Mouse (Mus musculus) forebrain, embryonic 16.5 days (tissue): ENCODE results near the gene Sycp2l. TPM values are rescaled to one million over a fixed set of nuclear protein-coding genes. Genes with fewer than 3 reads are reported as not detected.

Experiments
- ATAC-seq: fragments of 200-750 bp; cut with Nextera tagmentation; 2 replicates; pipeline ENCODE4 v1.8.0; 2017; ENCODE audit warnings: mild to moderate bottlenecking, moderate library complexity
- H3K27ac ChIP-seq: fragments of 300-500 bp; sonication (generic); 2 replicates; pipeline ENCODE4 v1.5.1; 2014; ENCODE audit warnings: low read length, control low read depth
- H3K27me3 ChIP-seq: fragments of 300-500 bp; sonication (generic); replicated peaks from 2 replicates; pipeline ENCODE4 v1.6.1; 2014; ENCODE audit warnings: low read length; ENCODE audit not compliant: control insufficient read depth, insufficient read depth
- H3K36me3 ChIP-seq: fragments of 300-500 bp; sonication (generic); 2 replicates; pipeline ENCODE4 v1.6.1; 2014; ENCODE audit not compliant: control insufficient read depth, insufficient read depth
- H3K4me1 ChIP-seq: fragments of 300-500 bp; sonication (generic); replicated peaks from 2 replicates; pipeline ENCODE4 v1.6.1; 2014; ENCODE audit warnings: low read length; ENCODE audit not compliant: control insufficient read depth, insufficient read depth
- H3K4me2 ChIP-seq: fragments of 300-500 bp; sonication (generic); 2 replicates; pipeline ENCODE4 v1.6.1; 2014; ENCODE audit warnings: mild to moderate bottlenecking, low read length, control low read depth
- H3K4me3 ChIP-seq: fragments of 300-500 bp; sonication (generic); replicated peaks from 2 replicates; pipeline ENCODE4 v1.5.1; 2014; ENCODE audit warnings: mild to moderate bottlenecking, low read length, control low read depth
- H3K9ac ChIP-seq: fragments of 300-500 bp; sonication (generic); replicated peaks from 2 replicates; pipeline ENCODE4 v1.6.1; 2014; ENCODE audit warnings: low read depth, low read length, control low read depth
- H3K9me3 ChIP-seq: fragments of 300-500 bp; sonication (generic); 2 replicates; pipeline ENCODE4 v1.6.1; 2016; ENCODE audit warnings: low read length; ENCODE audit not compliant: control insufficient read depth
- WGBS: fragments of 180-500 bp; shearing (Covaris S2); extraction: QIAGEN DNeasy Blood & Tissue Kit; methylation state at CpG from one replicate; pipeline ENCODE4 v1.1.7; 2014; 5-methylcytosine and 5-hydroxymethylcytosine counted together
- polyA plus RNA-seq: library from polyadenylated mRNA; unstranded; fragments of >200 nt; fragmentation: Nextera tagmentation; extraction: Ambion mirVana; gene quantifications from 2 replicates; pipeline ENCODE4 v1.2.1, GENCODE M21; 2015

Sycp2l gene
- polyA plus RNA-seq, 1 experiment from 2014 or later, result not detected

- ATAC-seq, result no peak
- no peak overlapping the region for H3K9ac ChIP-seq
- 79% methylated on average over 4 of the region's 4 CpGs for WGBS
- no peaks in the 10 kb centered on the region for H3K27me3 ChIP-seq
- H3K27ac ChIP-seq, result no peak overlapping the region
- no peaks in the 10 kb centered on the region for H3K9me3 ChIP-seq
- H3K4me3 ChIP-seq, result no peak overlapping the region
- no peak overlapping the region for H3K4me2 ChIP-seq
- H3K4me1 ChIP-seq, result peaks cover 5% of the 10 kb centered on the region; the same call in 1 of the 2 replicates
- H3K36me3 ChIP-seq, result no peaks in the 10 kb centered on the region
Measured at GRCm38 (mm10) chr13:41211276-41211675, 97.2 kb downstream of the Sycp2l start.

GRCm38 (mm10) chr13:41212558-41213322 lies 98.6 kb downstream of the Sycp2l start:
- Histone ChIP-seq H3K4me3 (no peak overlapping the region), H3K36me3 (no peaks in the 10 kb centered on the region), H3K4me1 (peaks cover 5% of the 10 kb centered on the region; the same call in 1 of the 2 replicates), H3K9me3 (no peaks in the 10 kb centered on the region), H3K9ac (no peak overlapping the region), H3K4me2 (no peak overlapping the region), H3K27ac (no peak overlapping the region), H3K27me3 (no peaks in the 10 kb centered on the region)
- WGBS, result 75% methylated on average over 6 of the region's 6 CpGs
- ATAC-seq, result no peak

DNA sequence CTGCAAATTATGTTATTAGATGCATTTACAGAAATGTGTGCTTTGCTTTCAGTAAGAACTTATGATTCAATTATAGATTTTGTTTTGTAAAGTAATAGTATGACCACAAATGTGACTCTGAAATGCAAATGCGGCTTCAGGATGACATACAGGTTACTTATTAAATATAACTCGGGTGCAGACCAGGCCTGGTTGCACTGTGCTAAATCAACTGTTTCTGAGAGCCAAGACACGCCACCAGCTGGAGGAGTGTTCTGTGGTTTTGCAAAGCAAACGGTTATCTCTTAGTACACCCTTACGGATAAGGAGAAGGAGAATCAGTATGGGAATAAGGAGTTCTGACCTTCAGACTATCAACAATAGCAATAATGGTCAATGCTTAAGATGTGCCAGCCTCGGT lies 101.6 kb downstream of the Sycp2l start:
- Histone ChIP-seq H3K36me3 (no peaks in the 10 kb centered on the region), H3K4me2 (no peak overlapping the region), H3K27ac (no peak overlapping the region), H3K27me3 (no peaks in the 10 kb centered on the region), H3K9me3 (peaks cover 2% of the 10 kb centered on the region), H3K4me3 (no peak overlapping the region), H3K4me1 (peaks cover 13% of the 10 kb centered on the region), H3K9ac (no peak overlapping the region)
- ATAC-seq, result no peak
- WGBS, result 91% methylated on average over 6 of the region's 6 CpGs

GRCm38 (mm10) chr13:41216236-41216635 lies 102.1 kb downstream of the Sycp2l start:
- Histone ChIP-seq H3K9me3 (peaks cover 5% of the 10 kb centered on the region), H3K27me3 (no peaks in the 10 kb centered on the region), H3K4me3 (no peak overlapping the region), H3K36me3 (no peaks in the 10 kb centered on the region), H3K9ac (no peak overlapping the region), H3K4me2 (no peak overlapping the region), H3K4me1 (peaks cover 13% of the 10 kb centered on the region), H3K27ac (no peak overlapping the region)
- 70% methylated on average over 3 of the region's 3 CpGs for WGBS
- no peak for ATAC-seq

DNA sequence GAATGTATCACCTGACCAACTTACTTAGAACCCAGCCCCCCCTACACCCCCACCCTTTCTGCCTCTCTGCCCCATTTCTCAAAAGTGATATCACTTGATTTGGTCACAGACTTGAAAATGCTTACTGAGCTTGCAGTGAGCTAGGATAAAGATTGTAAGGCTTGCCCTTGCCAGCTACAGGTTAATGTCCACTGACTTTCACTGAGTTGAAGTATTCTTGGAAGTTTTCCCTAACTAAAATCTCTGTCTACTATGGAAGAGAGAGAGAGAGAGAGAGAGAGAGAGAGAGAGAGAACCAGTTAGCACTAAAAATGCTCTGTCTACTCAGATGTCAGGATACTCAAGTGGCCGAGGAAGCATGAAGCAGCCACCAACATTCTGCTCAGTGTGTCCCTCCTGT lies 104.9 kb downstream of the Sycp2l start:
- Histone ChIP-seq H3K4me2 (peak overlapping the region; percentile 56), H3K9me3 (peaks cover 5% of the 10 kb centered on the region), H3K27ac (no peak overlapping the region), H3K9ac (no peak overlapping the region), H3K36me3 (no peaks in the 10 kb centered on the region), H3K4me3 (peak overlapping the region; percentile 78), H3K27me3 (no peaks in the 10 kb centered on the region), H3K4me1 (peaks cover 8% of the 10 kb centered on the region)
- no peak for ATAC-seq
- WGBS, result 14% methylated on average over 1 of the region's 1 CpGs

- peak; percentile 86 for ATAC-seq
- Histone ChIP-seq H3K27ac (peak overlapping the region; percentile 56), H3K9me3 (peaks cover 5% of the 10 kb centered on the region), H3K27me3 (no peaks in the 10 kb centered on the region), H3K4me3 (peak overlapping the region; percentile 78), H3K4me1 (peaks cover 8% of the 10 kb centered on the region), H3K4me2 (peak overlapping the region; percentile 56), H3K9ac (peak overlapping the region; percentile 76), H3K36me3 (no peaks in the 10 kb centered on the region)
- under 1% methylated on average over 35 of the region's 39 CpGs for WGBS
Measured at GRCm38 (mm10) chr13:41219687-41220303, 105.7 kb downstream of the Sycp2l start.

DNA sequence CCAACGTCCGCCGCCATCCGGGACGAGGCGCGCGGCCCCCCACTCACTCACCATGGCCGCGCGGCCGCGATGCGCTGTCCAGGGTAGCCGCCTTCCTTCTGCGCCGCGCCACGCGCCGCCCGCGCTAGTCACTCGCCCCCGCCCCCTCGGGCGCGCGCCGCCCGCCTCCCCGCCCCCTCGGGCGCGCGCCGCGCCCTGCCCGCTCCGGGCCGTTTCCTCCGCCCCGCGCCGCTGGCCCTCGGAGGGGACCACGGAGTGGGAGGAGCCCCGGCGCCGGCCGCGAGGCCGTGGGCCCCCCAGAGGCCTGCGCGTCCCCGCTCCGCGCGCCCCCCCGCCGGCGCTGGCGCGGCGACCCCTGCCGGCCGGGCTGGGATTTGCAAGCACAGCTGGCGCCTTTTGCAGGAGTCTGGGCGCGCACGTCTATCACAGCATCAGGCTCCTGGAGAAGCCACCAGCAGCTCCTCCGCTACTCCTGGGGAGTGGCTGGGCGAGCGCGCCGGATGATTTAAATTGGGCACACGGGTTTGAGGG lies 106.3 kb downstream of the Sycp2l start, which contains the start of gene Elovl2:
Gene Elovl2, minus strand, starts transcription at position 102 of the 531 bp plus-strand sequence.
- Histone ChIP-seq H3K36me3 (no peaks in the 10 kb centered on the region), H3K27me3 (no peaks in the 10 kb centered on the region), H3K4me3 (peak within 1 kb of the TSS; percentile 78), H3K4me2 (peak within 1 kb of the TSS; percentile 56), H3K4me1 (peaks cover 8% of the 10 kb centered on the region), H3K27ac (peak within 1 kb of the TSS; percentile 56), H3K9me3 (peaks cover 5% of the 10 kb centered on the region), H3K9ac (peak within 1 kb of the TSS; percentile 76)
- WGBS, result under 1% methylated on average over 61 of the region's 77 CpGs
- ATAC-seq, result peak; percentile 92

Other genes with a start within 250 kb of the Sycp2l start
- gene Pak1ip1, start 113.3 kb upstream of the Sycp2l start, polyA plus RNA-seq, result 71.7 and 81.0 TPM in 2 replicates
- gene Tmem14c, start 98.0 kb upstream of the Sycp2l start, polyA plus RNA-seq, result 109 and 113 TPM in 2 replicates
- 1.6 and 2.1 TPM in 2 replicates for gene Mak, start 34.6 kb upstream of the Sycp2l start, polyA plus RNA-seq
- gene Gcm2, start 3.3 kb upstream of the Sycp2l start, polyA plus RNA-seq, result not detected in 2 replicates
- 51.4 and 58.3 TPM in 2 replicates for gene Elovl2, start 106.1 kb downstream of the Sycp2l start, polyA plus RNA-seq
- gene Smim13, start 135.5 kb downstream of the Sycp2l start, polyA plus RNA-seq, result 26.9 and 28.2 TPM in 2 replicates
- gene Gm17364, start 159.7 kb downstream of the Sycp2l start, polyA plus RNA-seq, result not detected in 2 replicates